Mouse (Mus musculus) gastrocnemius, postnatal 4 days (tissue): ENCODE data around the gene Calcb. TPM values are rescaled to one million over a fixed set of nuclear protein-coding genes. Genes with fewer than 3 reads are reported as not detected.

Experiments used
- DNase-seq, 2 experiments: peaks; one replicate each; pipeline ENCODE4 v3.0.0; 2021 to 2022; ENCODE audit warnings: low spot score in 2 of 2, mixed read lengths in 2 of 2
- total RNA-seq, 2 experiments: library from RNA; stranded (reverse); gene quantifications; 2 replicates each; pipeline ENCODE4 v1.2.3; 2021

The Calcb gene
- total RNA-seq, 2 experiments from 2014 or later = not detected

DNA sequence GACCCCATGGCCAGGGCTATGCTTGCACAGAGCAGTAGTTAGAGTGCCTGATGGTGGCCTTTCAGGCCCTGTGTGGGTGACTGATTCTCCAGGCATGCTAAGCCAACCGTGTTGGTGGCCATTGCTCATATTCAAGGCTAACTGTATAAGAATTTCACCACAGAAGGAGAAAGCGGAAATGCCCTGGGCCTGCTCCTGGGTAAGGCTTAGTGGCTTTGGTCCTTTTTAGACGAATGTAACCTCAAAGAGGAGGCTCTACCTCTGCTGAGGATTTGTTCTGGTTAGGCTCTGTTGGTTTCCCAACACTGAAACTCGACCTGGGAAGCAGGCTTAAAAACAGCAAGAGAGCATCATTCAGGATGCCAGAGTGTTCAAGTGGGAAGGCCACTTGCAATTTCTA lies 29.8 kb downstream of the Calcb start:
- no peak for DNase-seq

DNA sequence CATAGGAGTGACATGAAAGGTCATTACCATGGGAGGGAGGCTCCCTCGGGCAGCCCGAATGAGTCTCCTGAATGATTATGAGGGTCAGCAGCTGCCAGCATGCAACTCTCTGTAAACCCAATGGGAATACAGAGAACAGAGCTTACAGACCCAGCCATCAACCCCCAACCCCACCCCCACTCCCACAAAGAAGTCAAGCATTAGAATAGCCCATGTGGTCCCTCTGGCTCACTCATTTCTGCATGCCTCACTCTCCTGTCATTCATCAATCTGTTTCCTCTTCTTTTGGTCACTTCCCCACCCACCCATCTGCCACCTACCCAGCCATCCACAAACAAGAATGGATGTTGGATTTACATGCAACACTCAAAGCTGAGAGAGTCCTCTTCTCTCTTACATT lies 35.0 kb downstream of the Calcb start:
- no peak for DNase-seq

GRCm38 (mm10) chr7:114754196-114754595 lies 35.8 kb downstream of the Calcb start:
- DNase-seq = no peak

DNA sequence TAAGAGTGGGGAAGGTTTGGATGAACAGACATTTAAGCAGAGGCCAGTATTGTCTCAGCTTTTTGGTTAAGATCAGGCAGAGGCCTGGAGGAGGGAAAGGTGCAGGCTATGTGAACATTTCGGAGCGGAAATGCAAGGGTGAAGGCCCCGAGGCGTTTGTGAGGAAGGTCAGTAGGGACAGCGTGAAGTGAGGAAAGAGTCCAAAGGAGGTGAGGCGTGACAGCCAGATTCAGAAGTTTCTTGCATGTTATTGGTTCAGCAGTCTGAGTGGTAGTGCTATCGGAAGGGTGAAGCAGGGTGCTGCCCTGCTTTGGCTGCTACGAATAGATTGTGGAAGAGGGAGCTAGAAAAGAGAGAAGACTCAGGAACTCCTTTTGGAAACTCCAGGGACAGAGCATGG lies 36.2 kb downstream of the Calcb start:
- DNase-seq = no peak

DNA sequence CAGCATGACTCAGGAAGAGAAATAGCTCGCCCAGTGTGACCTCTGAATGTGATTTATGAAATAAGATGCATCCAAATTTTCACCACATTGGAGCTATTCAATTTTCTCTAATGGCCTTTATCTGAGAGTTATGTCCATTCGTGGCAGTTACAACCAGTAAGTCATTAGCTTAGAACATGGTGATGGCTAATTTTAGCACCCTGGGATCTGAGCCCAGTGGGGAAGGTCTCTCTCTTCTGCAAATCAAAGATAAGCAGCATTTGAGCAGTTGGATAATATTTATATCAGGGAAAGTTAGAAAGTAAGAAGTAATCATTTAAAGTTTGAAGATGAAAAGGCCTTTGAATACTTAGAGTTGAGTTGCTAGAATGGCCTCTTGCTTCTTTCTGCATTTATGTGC lies 44.2 kb downstream of the Calcb start:
- DNase-seq = no peak

DNA sequence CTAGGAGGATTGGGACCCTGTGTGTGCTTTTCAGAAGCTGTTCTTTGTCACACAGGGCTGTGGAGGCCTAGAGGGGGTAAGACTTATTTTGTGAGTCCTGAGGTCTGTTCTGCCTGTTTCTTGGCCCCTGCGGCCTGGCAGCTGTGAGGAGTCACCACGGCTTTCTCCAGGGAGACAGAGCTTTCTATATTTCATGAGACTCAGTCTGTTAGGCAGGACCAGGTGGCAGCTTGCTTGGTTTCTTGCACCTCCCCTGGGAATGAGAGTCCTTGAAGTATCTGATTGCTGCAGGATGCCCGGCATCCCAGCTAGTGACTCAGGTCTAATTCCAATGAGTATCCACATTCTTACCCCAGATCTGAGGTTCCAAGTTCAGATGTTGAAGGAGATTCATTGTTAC lies 46.8 kb downstream of the Calcb start:
- no peak for DNase-seq

DNA sequence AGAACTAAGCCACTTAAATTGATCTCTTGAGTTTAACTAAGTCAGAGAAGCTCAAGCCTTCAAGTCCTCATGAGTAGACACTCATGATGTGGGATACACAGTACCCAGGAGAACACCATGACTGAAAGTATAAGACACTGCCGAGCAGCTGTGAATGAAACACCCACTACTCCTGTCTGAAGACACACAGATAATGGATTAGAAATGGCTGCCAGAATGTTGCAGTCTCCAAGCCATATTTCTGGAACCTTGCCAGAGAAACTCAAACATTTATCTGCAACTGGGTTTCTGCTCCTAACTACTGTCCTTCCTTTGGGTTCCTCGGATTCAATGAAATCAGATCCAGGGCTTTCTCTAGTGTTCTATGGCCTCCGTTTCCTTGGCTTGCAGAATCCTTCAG lies 48.1 kb downstream of the Calcb start:
- no peak for DNase-seq

DNA sequence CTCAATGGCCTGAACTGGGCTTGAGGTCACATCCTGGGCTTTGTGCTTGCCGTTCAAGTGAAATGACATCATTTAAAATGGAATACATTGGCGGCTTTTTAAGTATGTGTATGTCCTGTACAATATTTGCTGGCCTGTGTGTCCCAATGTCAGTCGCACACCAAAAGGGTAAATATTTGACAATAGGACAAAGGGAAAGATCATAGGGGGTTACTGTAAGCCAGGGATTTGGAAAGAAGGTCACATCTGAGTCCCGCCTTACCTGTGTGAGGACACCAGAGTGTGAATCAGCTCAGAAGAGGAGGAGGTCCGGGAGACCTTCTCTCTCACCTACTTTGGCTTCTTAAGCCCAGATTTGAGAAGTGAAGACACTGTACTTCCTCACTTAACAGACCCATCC lies 50.1 kb downstream of the Calcb start:
- no peak for DNase-seq

DNA sequence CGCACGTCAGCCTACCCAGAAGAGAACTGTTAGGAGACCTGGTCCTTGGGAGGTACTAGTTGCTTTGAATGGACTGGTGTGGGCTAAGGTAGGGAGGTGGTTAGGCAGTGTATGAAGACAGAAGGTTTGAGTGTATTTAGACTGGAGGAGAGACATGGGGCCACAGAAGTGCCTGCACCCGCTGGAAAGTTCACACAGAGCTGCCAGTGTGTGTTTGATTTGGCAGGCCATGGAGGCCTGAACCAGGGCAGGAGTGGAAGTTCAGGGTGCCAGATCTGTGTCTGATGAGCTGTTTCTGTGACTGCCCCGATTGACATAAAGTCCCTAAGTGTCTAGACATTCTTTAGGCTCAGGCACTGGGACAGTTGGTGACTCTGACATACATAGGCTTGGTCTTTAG lies 50.6 kb downstream of the Calcb start:
- DNase-seq = no peak

- no peak for DNase-seq
Measured at GRCm38 (mm10) chr7:114770586-114770985, 52.1 kb downstream of the Calcb start.

DNA sequence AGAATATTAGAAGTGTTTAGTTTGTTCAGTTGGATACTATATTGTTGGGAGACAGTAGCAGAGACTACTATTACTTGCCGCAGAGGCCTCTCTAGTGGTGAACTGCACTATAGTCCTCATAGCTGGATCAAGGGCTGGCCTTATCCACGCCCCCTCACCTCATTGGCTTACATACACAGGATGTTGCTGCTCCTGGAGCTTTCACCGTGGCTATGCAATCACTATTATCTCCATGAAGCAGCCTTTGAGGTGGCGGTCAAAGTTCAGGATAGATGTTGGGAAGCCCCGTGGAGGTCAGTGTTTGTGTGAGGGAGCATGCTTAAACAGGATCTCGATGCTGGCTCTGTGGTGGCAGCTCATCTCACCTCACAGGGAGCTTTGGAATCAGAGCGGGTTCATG lies 53.4 kb downstream of the Calcb start:
- DNase-seq = no peak

Other genes with a start within 250 kb of the Calcb start
- gene Cyp2r1, start 155.7 kb upstream of the Calcb start, total RNA-seq = 1 to 10 TPM in 1 of 2 experiments, under 1 TPM in 1; 0.78 to 1.5 TPM
- gene Calca, start 82.3 kb upstream of the Calcb start, total RNA-seq = not detected
- 1 to 10 TPM; 5.8 to 8.6 TPM for gene Insc, start 25.1 kb downstream of the Calcb start, total RNA-seq